Mouse (Mus musculus) kidney, embryonic 15.5 days (tissue): ENCODE measurements at regions not wholly inside any gene's neighbourhood (a gene's known extent, or its start where the extent isn't known, plus 50 kb on each side); places are given as distances from the start of the nearest gene placed in this dataset.

Experiments used
- ATAC-seq: fragments of 200-750 bp; cut with Nextera tagmentation; replicated peaks from 2 replicates; pipeline ENCODE4 v1.8.0; 2017; ENCODE audit warnings: moderate TSS enrichment; ENCODE audit not compliant: low FRiP score
- H3K27ac ChIP-seq: fragments of 300-500 bp; sonication (generic); 2 replicates; pipeline ENCODE4 v1.5.1; 2015; ENCODE audit warnings: mild to moderate bottlenecking, inconsistent platforms
- H3K27me3 ChIP-seq: fragments of 300-500 bp; sonication (generic); 2 replicates; pipeline ENCODE4 v1.6.1; 2015; ENCODE audit warnings: inconsistent platforms
- H3K36me3 ChIP-seq: fragments of 300-500 bp; sonication (generic); 2 replicates; pipeline ENCODE4 v1.6.1; 2015; ENCODE audit warnings: inconsistent platforms
- H3K4me1 ChIP-seq: fragments of 300-500 bp; sonication (generic); 2 replicates; pipeline ENCODE4 v1.6.1; 2015; ENCODE audit warnings: inconsistent platforms
- H3K4me2 ChIP-seq: fragments of 300-500 bp; sonication (generic); 2 replicates; pipeline ENCODE4 v1.6.1; 2015; ENCODE audit warnings: moderate library complexity, mild to moderate bottlenecking, inconsistent platforms
- H3K4me3 ChIP-seq: fragments of 300-500 bp; sonication (generic); replicated peaks from 2 replicates; pipeline ENCODE4 v1.5.1; 2015; ENCODE audit warnings: mild to moderate bottlenecking, inconsistent platforms
- H3K9ac ChIP-seq: fragments of 300-500 bp; sonication (generic); 2 replicates; pipeline ENCODE4 v1.6.1; 2015; ENCODE audit warnings: mild to moderate bottlenecking, inconsistent platforms
- H3K9me3 ChIP-seq: fragments of 300-500 bp; sonication (generic); replicated peaks from 2 replicates; pipeline ENCODE4 v1.6.1; 2016; ENCODE audit warnings: inconsistent platforms
- WGBS: fragments of 180-500 bp; shearing (Covaris S2); methylation state at CpG from one replicate; pipeline ENCODE4 v1.1.7; 2015; ENCODE audit warnings: mixed read lengths; 5-methylcytosine and 5-hydroxymethylcytosine counted together

DNA sequence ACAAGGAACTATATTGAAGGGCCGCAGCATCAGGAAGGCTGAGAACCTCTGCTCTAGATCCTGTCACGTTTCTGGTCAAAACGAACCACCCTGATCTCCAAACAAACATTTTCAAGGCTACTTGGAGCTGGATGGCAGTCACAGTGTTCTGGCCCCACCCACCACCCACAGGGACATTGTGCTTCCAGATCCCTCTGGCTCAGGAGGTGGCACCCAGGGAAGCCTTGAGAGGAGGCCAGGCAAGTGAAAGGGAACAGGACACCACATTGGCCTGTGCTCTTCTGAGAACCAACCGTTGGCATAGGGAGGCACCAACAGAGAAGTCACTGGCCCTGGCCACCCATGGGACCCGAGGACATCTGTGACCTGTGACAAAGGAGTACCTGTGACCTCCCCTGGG, 234.6 kb upstream of the Dio3 start:
- no peaks in the 10 kb centered on the region for H3K36me3 ChIP-seq
- H3K9me3 ChIP-seq: no peaks in the 10 kb centered on the region
- H3K27me3 ChIP-seq: peaks cover 4% of the 10 kb centered on the region; the same call in 1 of the 2 replicates
- H3K27ac ChIP-seq: no peak overlapping the region
- H3K9ac ChIP-seq: no peak overlapping the region
- no peak overlapping the region for H3K4me3 ChIP-seq
- ATAC-seq: no peak
- WGBS: 87% methylated on average over 5 of the region's 5 CpGs
- H3K4me1 ChIP-seq: no peaks in the 10 kb centered on the region
- H3K4me2 ChIP-seq: no peak overlapping the region

DNA sequence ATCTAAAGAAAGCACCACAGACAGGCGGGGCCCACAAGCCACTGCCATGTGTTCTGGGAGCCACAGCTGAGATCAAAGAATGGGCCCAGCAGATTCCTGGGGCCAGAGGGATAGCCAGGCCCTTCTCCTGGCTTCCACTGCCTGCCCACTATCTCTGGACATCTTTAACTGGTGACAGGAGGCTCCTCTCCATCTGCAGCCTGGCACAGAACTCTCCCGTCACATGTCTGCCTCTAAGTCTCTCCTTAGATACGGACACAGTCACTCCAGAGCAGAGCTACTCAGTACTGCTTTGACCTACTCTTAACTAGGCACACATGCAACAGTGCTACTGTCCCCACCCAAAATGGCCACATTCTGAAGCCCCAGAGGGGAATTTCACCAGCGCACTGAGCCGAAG, 234.1 kb upstream of the Dio3 start:
- peaks cover 4% of the 10 kb centered on the region; the same call in 1 of the 2 replicates for H3K27me3 ChIP-seq
- no peaks in the 10 kb centered on the region for H3K36me3 ChIP-seq
- WGBS: 88% methylated on average over 5 of the region's 5 CpGs
- H3K4me3 ChIP-seq: no peak overlapping the region
- H3K4me1 ChIP-seq: no peaks in the 10 kb centered on the region
- no peak overlapping the region for H3K4me2 ChIP-seq
- no peak overlapping the region for H3K27ac ChIP-seq
- ATAC-seq: no peak
- H3K9me3 ChIP-seq: no peaks in the 10 kb centered on the region
- no peak overlapping the region for H3K9ac ChIP-seq

DNA sequence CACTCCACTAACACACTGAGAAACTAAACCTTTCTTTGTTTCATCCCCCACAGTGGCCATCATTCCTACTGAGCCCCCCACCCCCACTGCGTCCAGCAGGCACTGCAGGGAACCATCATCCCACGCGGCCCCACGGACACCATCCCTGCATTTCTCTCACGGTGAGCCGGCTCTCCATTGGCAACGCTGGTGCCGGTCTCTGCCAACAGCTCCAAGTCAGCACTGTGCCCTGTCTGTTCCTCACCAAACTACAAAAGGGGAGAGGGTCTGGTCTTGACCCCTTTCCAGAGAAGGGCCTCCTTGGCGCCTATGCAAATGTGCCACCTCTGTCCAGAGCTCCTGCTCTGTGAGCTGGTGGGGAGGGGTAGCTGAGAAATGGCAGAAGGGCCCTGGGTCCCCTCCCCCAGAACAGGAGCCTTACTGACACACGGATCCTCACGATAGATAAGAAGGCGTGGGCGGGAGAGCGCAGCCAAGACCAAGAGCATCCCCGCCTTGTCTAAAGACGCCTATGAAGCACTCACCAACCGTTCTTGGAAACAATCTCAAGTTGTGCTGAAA, 233.0 kb upstream of the Dio3 start:
- no peak for ATAC-seq
- no peaks in the 10 kb centered on the region for H3K9me3 ChIP-seq
- H3K4me3 ChIP-seq: no peak overlapping the region
- no peaks in the 10 kb centered on the region for H3K4me1 ChIP-seq
- H3K36me3 ChIP-seq: no peaks in the 10 kb centered on the region
- H3K27ac ChIP-seq: no peak overlapping the region
- no peak overlapping the region for H3K9ac ChIP-seq
- WGBS: 72% methylated on average over 17 of the region's 17 CpGs
- peaks cover 4% of the 10 kb centered on the region; the same call in 1 of the 2 replicates for H3K27me3 ChIP-seq
- H3K4me2 ChIP-seq: no peak overlapping the region

DNA sequence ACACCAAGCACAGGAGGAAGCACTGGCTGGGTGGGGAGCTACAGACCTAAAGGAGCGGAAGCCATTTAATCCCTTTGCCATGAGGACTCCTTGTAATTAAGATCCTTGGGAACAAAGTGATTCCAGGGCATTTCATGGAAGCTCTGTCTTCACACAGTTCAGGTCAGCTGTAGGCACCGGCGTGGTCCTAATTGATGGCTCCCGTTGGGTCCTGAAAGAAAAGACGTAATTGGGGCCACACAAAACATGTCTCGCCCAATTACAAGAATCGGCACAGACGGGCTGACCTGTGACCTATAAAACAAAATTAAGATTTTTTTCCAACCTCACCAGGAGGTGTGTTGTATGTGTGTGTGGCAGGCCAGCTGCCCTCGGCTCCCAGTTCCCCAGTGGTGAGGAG, 232.3 kb upstream of the Dio3 start:
- no peak for ATAC-seq
- Histone ChIP-seq H3K4me2 (no peak overlapping the region), H3K9ac (no peak overlapping the region), H3K27me3 (peaks cover 4% of the 10 kb centered on the region; the same call in 1 of the 2 replicates), H3K36me3 (no peaks in the 10 kb centered on the region), H3K27ac (no peak overlapping the region), H3K4me1 (no peaks in the 10 kb centered on the region), H3K9me3 (no peaks in the 10 kb centered on the region), H3K4me3 (no peak overlapping the region)
- 83% methylated on average over 9 of the region's 9 CpGs for WGBS

DNA sequence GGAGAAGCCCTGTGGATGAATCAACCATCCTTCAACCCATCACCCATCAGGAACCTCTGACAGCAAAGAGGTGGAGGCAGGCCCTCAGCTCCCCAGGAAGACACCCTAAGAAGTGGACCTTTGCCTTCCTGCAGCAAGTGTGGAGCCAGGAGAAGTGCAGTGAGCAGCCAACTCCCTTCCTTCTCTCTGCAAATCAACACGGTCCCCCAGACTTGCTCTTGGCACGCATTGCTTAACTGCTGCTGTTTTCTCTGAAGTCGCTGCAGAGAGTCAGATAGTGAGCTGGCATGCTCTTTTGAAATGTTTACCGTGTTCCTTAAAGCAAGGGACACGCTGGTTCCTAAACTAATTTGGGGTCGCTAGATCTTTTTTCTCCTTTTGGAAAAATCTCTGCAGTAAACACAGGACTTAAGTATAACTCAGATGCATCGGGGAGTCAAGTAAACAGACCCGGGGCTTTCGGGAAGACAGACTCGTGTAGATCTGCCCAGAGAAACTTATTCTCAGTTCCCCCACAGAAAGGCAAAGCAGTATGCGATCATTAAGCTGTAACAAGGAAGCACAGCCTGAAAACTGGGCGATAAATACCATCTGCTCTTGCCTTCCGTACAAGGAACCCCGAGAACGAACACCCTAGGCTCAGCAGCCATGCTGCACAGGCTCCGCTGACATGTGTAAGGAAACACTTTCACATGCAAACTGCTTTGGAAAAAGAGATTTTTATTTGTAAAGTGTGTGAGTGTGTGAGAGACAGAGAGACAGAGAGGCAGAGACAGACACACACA, 231.2 kb upstream of the Dio3 start:
- Histone ChIP-seq H3K4me2 (no peak overlapping the region), H3K4me3 (no peak overlapping the region), H3K4me1 (no peaks in the 10 kb centered on the region), H3K9ac (no peak overlapping the region), H3K36me3 (no peaks in the 10 kb centered on the region), H3K9me3 (no peaks in the 10 kb centered on the region), H3K27ac (no peak overlapping the region), H3K27me3 (peaks cover 4% of the 10 kb centered on the region; the same call in 1 of the 2 replicates)
- no peak for ATAC-seq
- 60% methylated on average over 16 of the region's 16 CpGs for WGBS

- Histone ChIP-seq H3K36me3 (no peaks in the 10 kb centered on the region), H3K27ac (no peak overlapping the region), H3K9me3 (no peaks in the 10 kb centered on the region), H3K27me3 (peaks cover 4% of the 10 kb centered on the region; the same call in 1 of the 2 replicates), H3K4me1 (no peaks in the 10 kb centered on the region), H3K4me3 (no peak overlapping the region), H3K9ac (no peak overlapping the region), H3K4me2 (no peak overlapping the region)
- 79% methylated on average over 10 of the region's 10 CpGs for WGBS
- no peak for ATAC-seq
These were observed 229.6 kb upstream of the Dio3 start for GRCm38 (mm10) chr12:110049154-110049736.

DNA sequence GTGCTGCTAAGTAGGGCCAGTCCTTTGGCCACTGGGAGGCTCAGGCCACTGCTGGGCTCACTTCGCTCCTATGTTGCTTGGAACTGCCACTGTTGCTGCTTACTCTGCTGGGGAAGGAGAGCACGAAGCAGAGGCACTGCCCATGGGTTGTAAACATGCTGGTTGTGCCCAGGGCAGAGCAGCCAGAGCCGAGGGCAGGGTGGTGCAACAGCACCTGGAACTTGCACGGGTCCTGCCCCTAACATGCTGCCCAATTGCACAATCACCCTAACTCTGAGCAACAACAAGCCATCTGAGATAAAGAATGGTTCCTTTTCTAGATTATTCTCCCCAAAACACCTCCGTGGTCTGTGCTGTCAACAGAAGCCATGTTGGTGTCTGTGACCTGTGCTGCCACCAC, 219.5 kb upstream of the Dio3 start:
- no peaks in the 10 kb centered on the region for H3K9me3 ChIP-seq
- no peak overlapping the region for H3K27ac ChIP-seq
- H3K4me2 ChIP-seq: no peak overlapping the region
- H3K4me1 ChIP-seq: no peaks in the 10 kb centered on the region
- H3K27me3 ChIP-seq: no peaks in the 10 kb centered on the region
- H3K36me3 ChIP-seq: no peaks in the 10 kb centered on the region
- ATAC-seq: no peak
- no peak overlapping the region for H3K4me3 ChIP-seq
- no peak overlapping the region for H3K9ac ChIP-seq
- WGBS: 88% methylated on average over 5 of the region's 5 CpGs

DNA sequence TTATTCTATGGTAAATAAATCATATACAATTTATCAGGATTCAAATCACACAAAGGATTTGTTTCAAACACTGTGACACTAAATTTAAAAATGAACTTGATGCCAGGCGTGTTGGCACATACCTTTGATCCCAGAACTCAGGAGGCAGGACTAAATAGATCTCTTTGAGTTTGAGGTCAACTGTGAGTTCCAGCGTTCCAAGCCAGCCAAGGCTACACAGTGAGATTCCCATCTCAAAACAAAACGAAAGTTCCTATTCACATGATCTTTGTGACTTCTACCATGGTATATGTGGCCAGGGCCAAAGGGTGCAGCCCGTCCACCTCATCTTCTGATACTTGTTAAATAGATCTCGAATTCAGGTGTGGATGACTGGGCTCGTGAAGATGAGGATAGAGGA, 216.9 kb upstream of the Dio3 start:
- Histone ChIP-seq H3K9me3 (no peaks in the 10 kb centered on the region), H3K27ac (no peak overlapping the region), H3K4me3 (no peak overlapping the region), H3K27me3 (no peaks in the 10 kb centered on the region), H3K4me2 (no peak overlapping the region), H3K9ac (no peak overlapping the region), H3K4me1 (no peaks in the 10 kb centered on the region), H3K36me3 (no peaks in the 10 kb centered on the region)
- no peak for ATAC-seq
- WGBS: 80% methylated on average over 6 of the region's 6 CpGs

- H3K27me3 ChIP-seq: no peaks in the 10 kb centered on the region
- H3K4me2 ChIP-seq: no peak overlapping the region
- 22% methylated on average over 8 of the region's 8 CpGs for WGBS
- no peak overlapping the region for H3K9ac ChIP-seq
- H3K9me3 ChIP-seq: no peaks in the 10 kb centered on the region
- no peak for ATAC-seq
- H3K4me3 ChIP-seq: no peak overlapping the region
- no peak overlapping the region for H3K27ac ChIP-seq
- H3K36me3 ChIP-seq: no peaks in the 10 kb centered on the region
- H3K4me1 ChIP-seq: no peaks in the 10 kb centered on the region
These were observed 215.9 kb upstream of the Dio3 start for GRCm38 (mm10) chr12:110063013-110063412.

DNA sequence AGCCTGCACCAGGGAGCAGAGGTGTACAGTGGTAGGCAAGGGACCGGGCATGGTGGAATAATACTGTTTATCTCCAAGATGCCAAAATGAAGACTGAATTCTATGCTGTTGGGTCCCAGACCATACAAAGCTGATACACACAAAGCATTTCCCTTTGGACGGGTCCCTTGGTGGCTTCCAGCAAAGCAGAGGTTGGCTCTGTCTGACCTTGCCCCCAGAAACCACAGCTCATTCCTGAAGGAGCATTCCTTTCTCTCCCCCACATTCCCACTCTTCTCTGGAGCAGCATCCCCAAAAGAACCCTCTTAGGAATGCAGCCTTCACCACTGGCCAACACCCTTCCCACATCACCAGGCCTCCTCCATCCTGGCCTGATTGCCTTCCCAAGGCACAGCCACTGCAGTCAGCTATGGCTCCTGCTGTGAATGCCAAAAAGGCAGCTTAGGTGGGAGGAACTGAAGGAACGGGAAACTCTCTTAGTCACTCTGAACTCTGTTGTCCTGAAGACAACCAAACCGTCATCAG, 212.4 kb upstream of the Dio3 start:
- Histone ChIP-seq H3K9me3 (peaks cover 11% of the 10 kb centered on the region), H3K27ac (no peak overlapping the region), H3K9ac (no peak overlapping the region), H3K4me1 (no peaks in the 10 kb centered on the region), H3K4me2 (no peak overlapping the region), H3K27me3 (no peaks in the 10 kb centered on the region), H3K36me3 (no peaks in the 10 kb centered on the region), H3K4me3 (no peak overlapping the region)
- WGBS: 58% methylated on average over 4 of the region's 4 CpGs
- no peak for ATAC-seq

DNA sequence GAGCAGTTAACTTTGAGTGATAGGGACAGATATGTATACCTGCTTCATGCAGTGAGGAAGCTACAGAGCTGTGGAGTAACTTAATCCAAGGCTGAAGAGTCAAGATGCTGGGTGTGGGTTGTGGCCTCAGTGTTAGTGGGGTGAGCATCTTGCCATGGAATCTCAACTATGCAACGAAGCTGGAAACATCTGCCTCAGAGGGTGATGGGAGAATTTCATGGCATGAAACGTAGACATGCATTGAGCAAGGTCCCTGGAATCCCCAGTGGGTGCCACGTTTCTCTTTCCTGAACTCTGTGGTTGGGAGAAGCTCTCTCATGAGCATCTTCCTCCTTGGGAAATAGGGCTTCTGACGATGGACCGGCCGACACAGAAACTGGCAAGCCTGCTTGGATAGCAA, 208.4 kb upstream of the Dio3 start:
- Histone ChIP-seq H3K36me3 (no peaks in the 10 kb centered on the region), H3K9me3 (peaks cover 11% of the 10 kb centered on the region), H3K4me2 (no peak overlapping the region), H3K27ac (no peak overlapping the region), H3K4me3 (no peak overlapping the region), H3K9ac (no peak overlapping the region), H3K27me3 (no peaks in the 10 kb centered on the region), H3K4me1 (no peaks in the 10 kb centered on the region)
- WGBS: 88% methylated on average over 6 of the region's 6 CpGs
- ATAC-seq: no peak

DNA sequence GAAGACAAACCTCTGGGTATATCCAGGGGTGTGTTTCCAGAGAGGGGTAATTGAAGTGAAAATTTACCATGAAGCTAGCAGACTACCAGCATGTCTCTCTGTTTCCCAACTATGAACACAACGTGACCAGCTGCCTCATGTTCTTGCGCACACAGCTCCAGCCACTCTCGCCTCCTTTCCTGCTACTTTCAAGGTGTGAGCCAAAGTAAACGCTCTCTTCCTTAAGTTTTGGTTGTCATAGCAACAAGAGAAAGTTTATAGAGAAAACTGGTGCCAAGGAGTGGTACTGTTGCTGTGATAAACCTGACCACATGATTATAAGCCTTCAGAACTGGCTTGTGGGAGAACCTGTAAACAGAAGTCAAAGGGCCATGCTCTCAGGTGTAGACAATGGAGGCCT, 207.0 kb upstream of the Dio3 start:
- H3K4me3 ChIP-seq: no peak overlapping the region
- H3K27me3 ChIP-seq: no peaks in the 10 kb centered on the region
- peaks cover 11% of the 10 kb centered on the region for H3K9me3 ChIP-seq
- no peak overlapping the region for H3K27ac ChIP-seq
- H3K4me1 ChIP-seq: peaks cover 5% of the 10 kb centered on the region
- no peak overlapping the region for H3K9ac ChIP-seq
- no peaks in the 10 kb centered on the region for H3K36me3 ChIP-seq
- ATAC-seq: no peak
- no peak overlapping the region for H3K4me2 ChIP-seq
- 70% methylated on average over 4 of the region's 4 CpGs for WGBS
